Mouse (Mus musculus) testis, adult 2 months (tissue): ENCODE results near the gene Cd209g.

Experiments used
- CTCF ChIP-seq: fragments of 200-500 bp; IDR thresholded peaks from 2 replicates; pipeline ENCODE4 v1.5.1; 2012; ENCODE audit warnings: low read depth, mild to moderate bottlenecking, inconsistent platforms, low read length, moderate library complexity; ENCODE audit not compliant: control insufficient read depth, insufficient read depth, insufficient replicate concordance
- POLR2A ChIP-seq: fragments of 200-500 bp; IDR thresholded peaks from 2 replicates; pipeline ENCODE4 v1.6.1; 2012; ENCODE audit warnings: low read depth, mild to moderate bottlenecking, inconsistent platforms, low read length, moderate library complexity; ENCODE audit not compliant: control insufficient read depth

DNA sequence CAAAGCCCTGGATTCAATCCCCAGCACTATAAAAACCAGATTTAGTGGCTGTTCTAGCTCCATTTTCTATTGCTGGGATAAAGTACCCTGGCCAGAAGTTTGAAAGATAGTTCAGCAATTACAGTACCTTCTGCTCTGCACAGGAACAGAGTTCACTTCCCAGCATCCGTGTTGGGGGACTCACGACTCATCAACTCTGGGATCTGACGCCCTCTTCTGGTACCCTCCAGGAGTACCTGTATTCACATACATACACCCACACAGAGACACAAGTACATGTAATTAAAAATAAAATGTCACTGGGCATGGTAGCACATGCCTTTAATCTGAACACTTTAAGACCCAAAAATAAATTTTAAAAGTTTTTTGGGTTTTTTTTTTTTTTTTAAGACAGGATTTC lies 38.6 kb downstream of the Cd209g start:
- TF ChIP-seq POLR2A, result no peak
- no peak for TF ChIP-seq CTCF
